Mouse (Mus musculus) heart, embryonic 16.5 days (tissue): ENCODE measurements around the gene Efna2. TPM values are rescaled to one million over a fixed set of nuclear protein-coding genes. Genes with fewer than 3 reads are reported as not detected.

Source experiments
- ATAC-seq: fragments of 200-750 bp; cut with Nextera tagmentation; replicated peaks from 2 replicates; pipeline ENCODE4 v1.8.0; 2017; ENCODE audit warnings: moderate number of reproducible peaks; ENCODE audit not compliant: insufficient read depth, low FRiP score; ENCODE audit errors: extremely low read depth
- H3K27ac ChIP-seq: fragments of 300-500 bp; sonication (generic); 2 replicates; pipeline ENCODE4 v1.5.1; 2014; ENCODE audit warnings: mild to moderate bottlenecking, low read length, control low read depth, moderate library complexity
- H3K27me3 ChIP-seq: fragments of 300-500 bp; sonication (generic); 2 replicates; pipeline ENCODE4 v1.6.1; 2014; ENCODE audit warnings: low read length, mixed read lengths; ENCODE audit not compliant: control insufficient read depth, insufficient read depth
- H3K36me3 ChIP-seq: fragments of 300-500 bp; sonication (generic); 2 replicates; pipeline ENCODE4 v1.6.1; 2014; ENCODE audit not compliant: control insufficient read depth, insufficient read depth
- H3K4me1 ChIP-seq: fragments of 300-500 bp; sonication (generic); 2 replicates; pipeline ENCODE4 v1.6.1; 2014; ENCODE audit warnings: low read length, mixed read lengths; ENCODE audit not compliant: control insufficient read depth, insufficient read depth
- H3K4me2 ChIP-seq: fragments of 300-500 bp; sonication (generic); 2 replicates; pipeline ENCODE4 v1.6.1; 2014; ENCODE audit warnings: low read depth, mild to moderate bottlenecking, control low read depth, low read length
- H3K4me3 ChIP-seq: fragments of 300-500 bp; sonication (generic); 2 replicates; pipeline ENCODE4 v1.5.1; 2014; ENCODE audit warnings: mild to moderate bottlenecking, control low read depth, low read length
- H3K9ac ChIP-seq: fragments of 300-500 bp; sonication (generic); 2 replicates; pipeline ENCODE4 v1.6.1; 2014; ENCODE audit warnings: low read length, control low read depth
- H3K9me3 ChIP-seq: fragments of 300-500 bp; sonication (generic); replicated peaks from 2 replicates; pipeline ENCODE4 v1.6.1; 2016; ENCODE audit warnings: low read length; ENCODE audit not compliant: control insufficient read depth
- WGBS: fragments of 180-500 bp; shearing (Covaris S2); extraction: QIAGEN DNeasy Blood & Tissue Kit; methylation state at CpG from one replicate; pipeline ENCODE4 v1.1.7; 2014; 5-methylcytosine and 5-hydroxymethylcytosine counted together
- polyA plus RNA-seq: library from polyadenylated mRNA; unstranded; fragments of >200 nt; fragmentation: Nextera tagmentation; extraction: Ambion mirVana; gene quantifications from 2 replicates; pipeline ENCODE4 v1.2.1, GENCODE M21; 2015

Gene Efna2
- polyA plus RNA-seq, 1 experiment from 2014 or later, result 6.0 TPM

DNA sequence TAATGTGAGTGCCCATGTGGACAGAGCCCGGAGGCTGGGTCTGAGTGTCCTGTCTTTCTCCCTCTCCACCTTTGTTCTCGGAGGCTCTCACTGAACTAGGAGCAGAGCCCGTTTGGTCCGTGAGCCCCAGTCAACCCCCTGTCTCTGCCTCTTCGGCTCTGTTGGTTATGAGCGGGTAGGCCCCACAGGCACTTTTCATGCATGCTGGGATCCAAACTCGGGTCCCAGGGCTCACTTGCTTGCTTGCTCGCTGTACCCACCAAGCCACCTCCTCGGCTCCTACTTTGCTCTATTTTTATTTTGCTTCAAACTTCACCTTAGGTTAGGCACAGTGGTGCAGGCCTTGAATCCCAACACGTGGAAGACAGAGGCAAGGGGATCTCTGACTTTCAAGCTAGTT, 8.5 kb downstream of the Efna2 start:
- Histone ChIP-seq H3K4me2 (no peak overlapping the region), H3K27ac (no peak overlapping the region), H3K4me3 (no peak overlapping the region), H3K36me3 (no peaks in the 10 kb centered on the region), H3K9ac (no peak overlapping the region), H3K9me3 (no peaks in the 10 kb centered on the region), H3K27me3 (peaks cover 26% of the 10 kb centered on the region), H3K4me1 (peaks cover 3% of the 10 kb centered on the region; the same call in 1 of the 2 replicates)
- 92% methylated on average over 10 of the region's 10 CpGs for WGBS
- ATAC-seq, result no peak

DNA sequence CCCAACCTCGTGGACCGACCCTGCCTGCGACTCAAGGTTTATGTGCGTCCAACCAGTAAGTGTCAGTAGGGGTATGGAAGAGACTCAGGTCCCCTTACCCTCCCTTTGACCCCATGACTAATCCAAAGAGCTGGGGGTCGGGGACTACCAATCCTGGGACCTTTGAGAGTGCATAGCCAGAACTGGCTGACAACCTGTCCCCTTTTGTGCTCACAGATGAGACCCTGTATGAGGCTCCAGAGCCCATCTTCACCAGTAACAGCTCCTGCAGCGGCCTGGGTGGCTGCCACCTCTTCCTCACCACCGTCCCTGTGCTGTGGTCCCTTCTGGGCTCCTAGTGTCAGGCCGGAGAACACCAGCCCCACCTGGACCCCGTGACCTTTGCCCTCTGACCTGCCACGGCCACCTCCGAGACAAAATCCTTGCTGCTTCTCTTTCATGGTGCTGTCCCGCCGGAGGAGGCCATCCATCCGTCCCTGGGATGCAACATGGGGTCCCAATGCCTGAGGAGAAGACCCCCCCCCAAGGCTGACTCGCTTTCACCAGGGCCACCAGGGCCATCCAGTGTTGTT, 9.3 kb downstream of the Efna2 start:
- Histone ChIP-seq H3K4me1 (peaks cover 3% of the 10 kb centered on the region; the same call in 1 of the 2 replicates), H3K9ac (no peak overlapping the region), H3K9me3 (no peaks in the 10 kb centered on the region), H3K36me3 (no peaks in the 10 kb centered on the region), H3K27ac (no peak overlapping the region), H3K27me3 (peaks cover 26% of the 10 kb centered on the region), H3K4me2 (no peak overlapping the region), H3K4me3 (no peak overlapping the region)
- ATAC-seq, result no peak
- 88% methylated on average over 15 of the region's 15 CpGs for WGBS

DNA sequence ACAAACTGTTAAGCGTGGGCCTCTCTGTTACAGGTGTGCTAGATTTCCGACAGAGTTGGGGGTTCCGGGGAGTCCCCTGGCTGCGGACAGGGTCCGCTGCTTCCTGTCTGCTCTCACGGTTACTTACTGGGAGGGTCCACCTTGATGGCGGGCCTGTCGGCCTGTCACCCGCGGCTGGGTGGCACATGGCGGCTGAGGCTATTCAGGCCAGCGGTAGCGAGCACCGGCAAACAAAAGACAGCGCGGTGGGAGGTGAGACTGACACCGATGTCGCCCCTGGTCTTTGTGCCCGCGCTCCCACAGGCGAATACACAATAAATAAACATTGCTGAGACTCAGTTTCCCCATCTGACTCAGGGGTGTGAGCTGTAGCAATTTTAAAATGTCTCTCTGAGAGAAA, 10.7 kb downstream of the Efna2 start:
- peak overlapping the region; percentile 71 for H3K4me2 ChIP-seq
- peaks cover 3% of the 10 kb centered on the region; the same call in 1 of the 2 replicates for H3K4me1 ChIP-seq
- no peaks in the 10 kb centered on the region for H3K36me3 ChIP-seq
- no peaks in the 10 kb centered on the region for H3K9me3 ChIP-seq
- H3K9ac ChIP-seq, result peak overlapping the region; percentile 62
- 11% methylated on average over 21 of the region's 21 CpGs for WGBS
- peaks cover 26% of the 10 kb centered on the region for H3K27me3 ChIP-seq
- H3K4me3 ChIP-seq, result peak overlapping the region; percentile 49
- ATAC-seq, result no peak
- H3K27ac ChIP-seq, result no peak overlapping the region

DNA sequence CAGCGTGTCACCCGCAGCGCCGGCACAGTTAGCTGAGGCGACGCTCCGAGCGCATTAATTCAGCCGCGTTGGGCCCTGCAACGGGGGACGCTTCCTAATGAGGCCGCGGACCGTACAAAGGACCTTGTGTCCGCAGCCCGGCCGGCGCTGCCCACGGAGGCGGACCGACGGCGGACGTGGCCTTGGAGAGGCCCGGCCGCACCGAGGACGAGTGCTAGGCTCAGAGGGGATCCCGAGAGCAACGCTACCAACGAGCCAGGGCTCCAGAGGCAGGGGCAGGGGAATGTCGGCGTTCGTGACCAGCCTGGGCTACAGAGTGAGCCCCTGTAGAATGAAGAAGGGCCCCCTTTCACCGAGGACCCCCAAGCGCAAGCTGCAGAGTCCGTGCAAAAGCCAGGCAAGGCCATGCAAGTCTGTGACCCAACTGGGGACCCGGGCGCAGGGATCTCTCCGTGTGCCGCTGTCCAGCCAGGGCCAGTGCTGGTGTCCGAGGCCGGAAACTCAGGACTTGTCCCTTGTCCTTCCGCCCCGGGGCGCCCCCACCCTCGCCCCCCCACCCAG, 11.3 kb downstream of the Efna2 start:
- peak; percentile 42; the same call in 1 of the 2 replicates for ATAC-seq
- H3K27me3 ChIP-seq, result peaks cover 26% of the 10 kb centered on the region

DNA sequence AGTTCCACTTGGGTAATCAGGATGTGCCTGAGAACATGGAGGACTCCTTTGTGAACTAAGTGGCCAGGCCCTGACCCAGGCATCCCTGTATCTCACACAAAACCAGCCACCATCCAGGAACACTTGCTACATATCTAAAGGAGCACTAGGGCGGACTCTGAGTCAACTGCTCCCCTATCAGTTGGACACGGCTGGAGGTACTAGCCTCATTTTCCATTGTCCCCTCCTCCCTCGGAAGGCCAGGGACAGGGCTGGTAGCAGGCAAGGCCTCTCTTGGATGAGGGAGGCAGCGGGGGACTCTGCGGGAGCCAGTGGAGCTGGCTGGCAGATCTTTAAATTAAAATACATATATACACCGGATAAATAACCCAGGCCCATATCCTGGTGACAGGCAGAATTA, 14.7 kb downstream of the Efna2 start:
- WGBS, result 56% methylated on average over 6 of the region's 6 CpGs
- Histone ChIP-seq H3K36me3 (no peaks in the 10 kb centered on the region), H3K9me3 (no peaks in the 10 kb centered on the region), H3K27ac (no peak overlapping the region), H3K4me1 (peaks cover 3% of the 10 kb centered on the region; the same call in 1 of the 2 replicates), H3K9ac (no peak overlapping the region), H3K4me3 (no peak overlapping the region), H3K4me2 (no peak overlapping the region), H3K27me3 (peaks cover 20% of the 10 kb centered on the region)
- no peak for ATAC-seq

More for the DNA sequence above, 11.3 kb downstream of the Efna2 start:
- no peaks in the 10 kb centered on the region for H3K9me3 ChIP-seq
- no peaks in the 10 kb centered on the region for H3K36me3 ChIP-seq
- H3K9ac ChIP-seq, result peak overlapping the region; percentile 62
- peak overlapping the region; percentile 49 for H3K4me3 ChIP-seq
- H3K27ac ChIP-seq, result no peak overlapping the region
- WGBS, result under 1% methylated on average over 48 of the region's 48 CpGs
- peaks cover 3% of the 10 kb centered on the region; the same call in 1 of the 2 replicates for H3K4me1 ChIP-seq
- H3K4me2 ChIP-seq, result peak overlapping the region; percentile 71

DNA sequence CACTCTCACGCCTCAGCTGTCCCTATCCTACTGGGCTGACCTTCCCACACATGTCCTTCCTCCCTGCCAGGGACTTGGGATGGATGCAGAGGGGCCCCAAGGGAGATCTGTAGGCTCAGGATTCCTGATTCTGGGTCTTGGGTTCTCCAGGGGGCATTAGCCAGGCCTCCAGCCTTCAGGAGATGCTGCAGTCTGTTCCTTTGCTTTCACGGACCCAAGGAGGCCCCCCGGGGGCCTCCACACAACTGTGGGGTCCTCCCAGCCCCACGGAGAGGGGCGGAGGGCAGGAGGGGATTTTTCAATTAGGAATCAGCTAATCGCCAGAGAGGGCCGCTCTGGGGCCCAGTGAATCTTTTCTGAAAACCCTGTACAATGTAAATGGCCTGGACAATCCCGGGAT, 15.2 kb downstream of the Efna2 start:
- Histone ChIP-seq H3K4me3 (no peak overlapping the region), H3K9me3 (no peaks in the 10 kb centered on the region), H3K9ac (no peak overlapping the region), H3K4me2 (no peak overlapping the region), H3K27ac (no peak overlapping the region), H3K27me3 (peaks cover 16% of the 10 kb centered on the region; the same call in 1 of the 2 replicates), H3K4me1 (peaks cover 3% of the 10 kb centered on the region; the same call in 1 of the 2 replicates), H3K36me3 (no peaks in the 10 kb centered on the region)
- WGBS, result 69% methylated on average over 8 of the region's 8 CpGs
- ATAC-seq, result no peak

DNA sequence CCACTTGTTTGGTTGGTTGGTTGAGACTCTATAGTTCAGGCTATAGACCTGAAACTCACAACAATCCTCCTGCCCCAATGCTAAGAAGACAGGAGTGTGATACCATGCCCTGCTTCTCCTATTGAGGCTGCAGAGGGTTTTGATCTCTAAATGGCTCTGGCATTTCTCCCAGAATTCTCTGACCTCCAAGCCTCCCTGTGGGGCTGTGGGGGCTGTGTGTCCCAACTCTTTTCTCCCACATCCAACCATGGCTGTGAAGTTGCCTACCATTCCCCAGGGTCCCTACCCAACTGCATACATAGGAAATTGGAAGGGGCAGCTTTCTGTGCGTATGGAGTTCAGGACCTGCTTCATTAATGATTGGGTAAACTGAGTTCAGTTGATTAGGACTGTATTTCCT, 16.9 kb downstream of the Efna2 start:
- H3K36me3 ChIP-seq, result no peaks in the 10 kb centered on the region
- H3K4me2 ChIP-seq, result no peak overlapping the region
- WGBS, result 89% methylated on average over 1 of the region's 1 CpGs
- no peaks in the 10 kb centered on the region for H3K9me3 ChIP-seq
- H3K4me3 ChIP-seq, result no peak overlapping the region
- H3K9ac ChIP-seq, result no peak overlapping the region
- H3K4me1 ChIP-seq, result peaks cover 2% of the 10 kb centered on the region
- no peak overlapping the region for H3K27ac ChIP-seq
- H3K27me3 ChIP-seq, result peaks cover 14% of the 10 kb centered on the region; the same call in 1 of the 2 replicates
- no peak for ATAC-seq

DNA sequence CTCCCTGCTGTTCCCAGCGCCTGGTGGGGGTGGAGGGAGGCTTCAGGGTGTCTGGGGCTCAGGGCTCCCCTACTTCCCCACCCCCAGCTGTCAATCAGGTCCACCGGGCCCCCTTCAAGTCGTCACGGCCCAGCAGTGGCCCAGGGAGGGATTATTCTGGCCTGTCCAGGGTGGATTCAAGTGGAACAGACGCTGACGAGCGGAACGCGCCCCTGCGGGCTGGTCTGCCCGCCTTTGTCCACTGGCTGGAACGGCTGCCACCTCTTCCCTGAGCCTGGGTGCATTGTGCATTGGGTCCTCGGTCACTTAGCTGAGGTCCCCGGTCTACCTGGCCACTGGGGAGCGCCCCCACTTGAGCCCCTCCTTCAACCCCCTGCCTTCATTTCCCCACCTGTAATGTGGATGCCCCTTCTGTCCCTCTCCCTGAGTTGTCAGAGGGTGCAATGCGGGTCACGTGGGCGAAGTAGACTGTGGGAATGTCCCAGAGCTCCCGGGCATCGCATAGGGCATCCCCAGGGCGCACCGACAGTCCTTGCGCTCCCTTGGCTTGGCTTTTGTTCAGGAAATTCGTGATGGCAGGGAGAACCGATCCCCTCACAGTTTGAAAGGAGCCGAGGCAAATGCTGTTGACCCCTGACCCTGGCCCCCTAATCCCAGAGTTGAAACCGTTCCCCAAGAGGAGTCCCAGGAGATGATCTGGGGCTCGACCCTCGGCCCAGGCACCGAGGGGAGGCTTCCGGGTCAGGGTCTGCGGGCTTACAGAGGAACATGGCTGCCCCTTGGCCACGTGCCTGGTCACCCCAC, 17.7 kb downstream of the Efna2 start:
- Histone ChIP-seq H3K4me2 (no peak overlapping the region), H3K27me3 (peaks cover 10% of the 10 kb centered on the region; the same call in 1 of the 2 replicates), H3K27ac (no peak overlapping the region), H3K9ac (no peak overlapping the region), H3K4me1 (peaks cover 2% of the 10 kb centered on the region), H3K4me3 (no peak overlapping the region), H3K9me3 (no peaks in the 10 kb centered on the region), H3K36me3 (no peaks in the 10 kb centered on the region)
- ATAC-seq, result no peak
- 75% methylated on average over 31 of the region's 33 CpGs for WGBS
